Mouse (Mus musculus): ENCODE measurements around the gene Dip2a.

Dip2a gene

DNA sequence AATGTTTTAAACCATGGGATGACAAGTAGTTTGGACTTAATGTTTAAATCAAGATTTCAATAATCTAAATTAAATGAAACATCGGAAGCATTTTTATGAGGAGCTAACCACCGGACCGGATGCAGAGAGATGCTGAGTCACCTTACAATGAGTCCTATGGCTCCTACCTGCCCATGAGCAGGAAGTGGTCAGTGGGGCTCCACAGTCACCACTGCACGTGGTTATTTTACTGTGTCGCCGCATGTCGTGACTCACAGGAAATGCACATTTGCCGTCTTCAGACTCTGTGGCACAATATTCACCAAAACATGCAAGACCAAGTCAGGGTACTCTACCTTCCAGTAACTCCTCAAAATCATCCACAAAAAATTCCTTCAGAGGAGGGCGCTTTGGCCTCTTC is 38.4 kb downstream of the Dip2a start:
- DNase-seq (ENCODE audit: low spot score in 2 of 2) = no peak

DNA sequence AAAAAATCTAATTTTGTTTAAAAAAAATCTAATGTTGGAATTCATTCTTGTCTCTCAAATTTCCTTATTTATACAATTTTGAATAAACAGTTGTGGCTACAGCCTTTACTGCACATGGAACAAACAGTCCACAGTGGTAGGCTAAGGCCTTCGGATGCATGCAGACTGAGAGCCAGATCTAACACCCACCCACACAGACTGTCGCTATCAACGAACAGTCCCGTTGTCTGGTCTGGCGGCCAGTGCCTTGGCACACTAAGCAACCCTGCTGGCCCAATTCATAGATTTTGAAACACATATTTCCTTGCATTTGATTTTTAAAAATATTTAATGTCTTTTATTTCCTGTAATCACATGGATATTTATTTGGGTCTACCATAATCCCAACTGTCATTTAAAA is 45.0 kb downstream of the Dip2a start:
- no peak for DNase-seq (ENCODE audit: low spot score in 2 of 2)

DNA sequence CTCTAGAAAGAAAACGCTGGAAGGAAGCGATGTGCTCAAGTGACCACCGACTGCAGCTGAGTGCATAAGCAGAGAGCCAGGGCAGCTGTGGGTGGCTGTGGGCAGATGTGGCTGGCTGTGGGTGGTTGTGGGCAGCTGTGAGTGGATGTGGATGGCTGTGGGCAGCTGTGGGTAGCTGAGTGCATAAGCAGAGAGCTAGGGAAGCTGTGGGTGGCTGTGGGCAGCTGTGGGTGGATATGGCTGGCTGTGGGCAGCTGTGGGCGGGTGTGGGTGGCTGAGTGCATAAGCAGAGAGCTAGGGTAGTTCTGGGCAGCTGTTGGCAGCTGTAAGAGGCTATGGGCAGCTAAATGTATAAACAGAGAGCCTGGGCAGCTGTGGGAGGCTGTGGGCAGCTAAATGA is 51.9 kb downstream of the Dip2a start:
- DNase-seq (ENCODE audit: low spot score in 2 of 2) = no peak

DNA sequence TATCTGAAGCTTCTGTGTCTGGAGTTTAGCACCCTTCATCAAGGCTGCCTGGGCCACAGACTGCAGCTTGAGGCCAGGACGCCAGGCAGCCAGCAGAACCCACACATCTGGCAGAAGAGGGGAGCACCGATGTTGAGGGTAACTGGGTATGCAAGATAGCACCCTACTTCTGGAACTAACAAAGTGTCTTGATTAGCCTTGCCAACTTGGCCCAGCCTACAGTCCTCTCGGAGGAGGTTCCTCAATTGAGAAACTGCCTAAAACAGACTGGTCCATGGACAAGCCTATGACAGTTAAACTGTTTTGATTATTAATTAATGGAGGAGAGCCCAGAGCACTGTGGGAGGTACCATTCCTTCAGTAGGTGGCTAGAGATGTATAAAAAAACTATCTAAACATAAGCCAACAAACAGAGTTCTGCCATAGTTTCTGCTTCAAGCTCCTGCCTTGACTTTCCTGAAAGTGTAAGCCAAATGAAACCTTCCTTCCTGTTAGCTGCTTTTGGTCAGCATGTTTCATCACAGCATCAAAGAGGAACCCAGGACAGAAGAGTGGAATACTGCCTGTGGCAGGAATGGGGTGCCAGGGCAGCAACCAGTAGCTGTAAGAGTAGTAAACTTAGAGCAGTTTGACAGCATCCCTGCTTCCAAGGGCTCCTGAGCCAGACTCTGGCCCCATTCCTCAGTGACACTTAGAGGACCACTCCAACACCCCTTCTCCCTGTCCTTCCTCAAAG is 55.0 kb downstream of the Dip2a start:
- no peak for DNase-seq (ENCODE audit: low spot score in 2 of 2)

DNA sequence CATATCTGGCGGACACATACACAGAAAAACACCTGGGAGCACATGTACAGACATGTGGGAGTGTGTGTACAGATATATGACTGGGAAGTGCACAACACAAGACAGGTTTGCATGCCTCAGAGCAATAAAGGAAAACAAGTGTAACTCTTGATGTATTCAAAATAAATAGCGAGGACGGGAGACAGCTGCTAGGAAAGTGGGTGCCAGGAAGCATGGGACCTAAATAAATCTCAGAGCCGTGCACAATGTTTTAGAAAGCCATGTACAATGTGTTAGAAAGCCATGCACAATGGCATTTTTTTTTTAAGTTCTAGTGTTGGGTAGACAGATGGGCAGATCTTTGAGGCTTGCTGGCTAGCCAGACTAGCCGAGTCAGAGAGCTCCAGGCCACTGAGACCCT is 56.0 kb downstream of the Dip2a start:
- no peak for DNase-seq (ENCODE audit: low spot score in 2 of 2)

DNA sequence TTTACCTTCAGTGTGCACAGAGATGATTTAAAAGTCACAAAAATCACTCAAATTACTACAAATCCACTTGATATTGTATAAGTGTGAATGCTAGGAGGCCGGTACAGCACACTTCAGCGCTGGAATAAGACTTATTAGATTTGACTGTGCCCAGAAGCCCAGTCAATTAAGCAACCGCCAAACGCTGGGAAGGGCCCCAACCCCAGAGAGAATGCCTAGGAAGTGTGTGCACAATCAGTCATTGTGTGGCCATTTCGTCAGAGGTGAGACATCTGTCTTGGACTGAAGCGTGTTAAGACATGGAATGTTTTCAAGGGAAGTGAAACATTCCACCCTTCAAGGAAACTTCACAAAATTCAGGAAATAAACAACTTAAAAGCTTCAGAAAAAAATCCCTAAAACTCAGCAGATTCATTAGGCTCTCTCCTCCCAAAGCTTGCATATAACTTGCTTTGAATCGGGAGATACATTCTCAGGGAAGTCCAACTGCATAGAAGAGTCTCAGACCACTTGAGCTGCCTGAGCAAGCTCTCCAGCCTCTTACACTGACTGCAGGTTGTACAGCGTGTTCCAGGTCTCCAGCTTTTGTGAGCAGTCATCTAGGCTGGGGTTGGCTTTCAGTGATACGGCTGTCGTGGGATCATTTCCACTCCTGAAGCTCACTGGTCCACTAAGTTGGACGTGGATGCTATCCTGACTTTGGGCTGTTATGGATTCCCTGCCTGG is 56.7 kb downstream of the Dip2a start:
- DNase-seq (ENCODE audit: low spot score in 2 of 2) = no peak

DNA sequence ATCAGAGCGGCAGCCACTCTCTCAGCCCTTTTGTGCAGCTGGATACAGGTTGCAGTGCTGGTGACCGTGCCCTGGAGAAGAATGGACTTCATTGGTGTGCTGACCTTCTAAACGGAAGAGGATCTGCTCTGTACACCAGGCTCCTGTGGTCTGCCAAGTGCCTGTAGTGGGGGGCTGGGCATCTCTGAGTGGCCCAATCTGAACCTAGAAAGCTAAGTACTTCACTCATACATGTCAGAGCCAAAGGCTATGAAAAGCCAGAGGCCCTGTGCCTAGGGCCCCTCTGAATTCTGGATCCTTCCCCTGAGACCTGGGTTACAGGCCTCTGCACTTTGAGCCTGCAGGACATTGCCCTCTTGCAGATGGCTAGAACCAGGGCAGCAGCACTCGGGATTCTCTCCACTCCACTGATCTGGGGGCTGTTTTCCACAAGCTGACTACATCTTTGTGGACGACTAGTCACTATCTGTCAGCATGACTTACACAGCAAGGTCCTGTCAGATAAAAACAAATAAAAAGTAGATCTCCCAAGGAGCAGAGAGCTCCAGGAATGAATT is 66.5 kb downstream of the Dip2a start:
- DNase-seq (ENCODE audit: low spot score in 2 of 2) = no peak

DNA sequence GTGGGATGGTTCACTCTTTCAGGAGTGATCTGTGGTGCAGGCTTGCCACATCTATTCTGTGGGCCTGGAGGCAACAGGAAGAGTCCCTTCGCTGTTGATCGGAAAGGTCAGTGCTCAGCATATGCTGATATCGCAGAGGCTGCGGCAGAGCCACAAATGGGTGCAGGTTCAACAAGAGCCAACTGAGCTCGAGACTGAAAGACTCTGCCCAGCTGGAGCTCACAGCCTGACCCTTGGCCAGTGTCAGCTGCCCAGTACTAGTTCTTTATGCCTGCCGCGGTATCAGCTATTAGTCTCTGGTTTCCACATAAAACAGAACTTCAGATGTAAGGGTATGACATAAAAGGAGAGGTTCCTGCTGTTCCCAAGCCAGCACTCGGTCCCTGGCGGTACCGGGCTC is 69.8 kb downstream of the Dip2a start:
- no peak for DNase-seq (ENCODE audit: low spot score in 2 of 2)

DNA sequence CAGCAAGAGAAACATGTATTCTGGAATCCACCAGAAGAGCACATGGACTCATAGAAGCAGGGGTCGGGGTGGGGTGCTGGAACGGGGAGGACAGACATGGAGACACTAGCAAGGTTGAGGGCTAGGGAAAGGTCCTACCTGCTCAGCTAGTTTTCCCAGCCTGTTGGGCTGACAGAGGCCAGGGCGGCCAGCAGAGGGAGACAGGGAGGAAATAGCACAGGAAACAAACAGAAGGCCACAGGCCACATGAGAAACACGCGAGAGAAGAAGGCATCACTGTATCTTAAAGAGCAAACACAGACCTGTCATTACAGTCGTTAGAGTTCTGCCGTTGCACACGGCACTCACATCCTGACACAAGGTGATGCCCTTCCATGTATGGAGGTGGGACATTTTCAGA is 73.9 kb downstream of the Dip2a start:
- DNase-seq (ENCODE audit: low spot score in 2 of 2) = peak in 1 of 2 experiments; percentile 61

DNA sequence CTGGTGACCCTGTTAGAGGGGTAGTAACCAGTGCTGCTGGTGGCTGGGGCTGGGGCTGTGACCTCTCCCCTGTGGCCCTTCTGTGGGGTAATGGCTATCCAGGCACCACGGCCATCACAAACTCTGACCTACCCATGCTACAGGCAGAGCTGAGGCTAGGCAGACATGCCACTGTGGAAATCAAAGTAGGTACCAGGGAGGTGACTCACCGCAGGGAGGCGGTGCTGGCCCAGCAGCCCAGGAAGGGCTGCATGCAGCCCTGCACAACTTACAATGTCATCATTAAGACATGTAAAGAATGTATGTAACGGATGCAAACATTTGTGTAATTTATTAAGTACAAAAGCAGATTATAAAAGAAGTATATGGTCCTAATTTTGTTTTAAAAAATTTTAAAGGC is 82.7 kb downstream of the Dip2a start:
- no peak for DNase-seq (ENCODE audit: low spot score in 2 of 2)

DNA sequence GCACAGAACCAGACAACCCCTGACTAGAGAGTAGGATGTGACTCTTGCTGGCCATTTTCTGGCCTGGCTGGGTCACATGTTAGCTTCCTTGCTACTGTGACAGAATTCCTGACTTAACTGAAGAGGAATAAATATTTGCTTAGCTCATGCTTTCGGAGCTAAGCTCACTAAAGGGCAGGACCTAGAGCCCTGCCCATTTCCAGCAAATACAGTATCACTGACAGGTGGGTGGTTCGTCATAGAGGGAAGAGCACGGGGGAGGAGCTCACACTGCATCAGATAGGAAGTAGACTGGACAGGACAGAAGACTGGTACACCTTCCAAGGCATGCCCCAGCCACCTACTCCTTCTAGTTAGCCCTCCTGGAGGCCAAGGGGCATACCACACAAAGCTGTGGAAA is 83.6 kb downstream of the Dip2a start:
- no peak for DNase-seq (ENCODE audit: low spot score in 2 of 2)

DNA sequence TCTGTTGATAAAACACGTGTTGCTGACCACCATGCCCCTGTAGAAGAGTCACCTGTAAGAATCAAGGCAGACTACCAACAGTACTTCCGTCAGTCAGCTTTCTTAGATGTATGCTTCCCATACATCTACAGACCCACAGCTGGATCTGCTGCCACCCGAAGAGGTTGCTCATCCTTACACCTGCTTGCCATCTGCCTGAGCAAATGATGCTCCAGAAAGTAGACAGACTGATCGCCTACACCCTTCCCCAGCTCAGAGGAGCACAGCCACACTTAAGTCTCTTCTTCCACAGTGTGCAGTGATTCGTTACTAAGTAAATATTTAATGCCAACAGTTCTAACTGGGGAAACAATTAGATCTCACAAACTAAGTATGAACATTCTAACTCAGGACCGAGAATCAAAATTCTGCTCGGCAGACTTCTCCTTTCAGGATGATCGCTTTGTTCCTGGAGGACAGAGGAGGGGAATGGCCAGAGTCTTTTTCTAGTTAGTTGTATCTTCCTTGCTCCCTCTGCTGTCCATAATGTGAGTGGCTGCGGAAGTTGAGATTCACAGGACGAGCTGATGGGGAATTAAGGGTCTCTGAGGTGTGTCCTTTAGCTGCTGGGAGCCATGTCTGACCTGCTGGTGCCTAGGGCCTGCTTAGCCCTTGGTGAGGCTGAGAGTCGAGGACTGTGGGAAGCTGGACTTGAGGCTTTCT is 84.6 kb downstream of the Dip2a start:
- no peak for DNase-seq (ENCODE audit: low spot score in 2 of 2)

DNA sequence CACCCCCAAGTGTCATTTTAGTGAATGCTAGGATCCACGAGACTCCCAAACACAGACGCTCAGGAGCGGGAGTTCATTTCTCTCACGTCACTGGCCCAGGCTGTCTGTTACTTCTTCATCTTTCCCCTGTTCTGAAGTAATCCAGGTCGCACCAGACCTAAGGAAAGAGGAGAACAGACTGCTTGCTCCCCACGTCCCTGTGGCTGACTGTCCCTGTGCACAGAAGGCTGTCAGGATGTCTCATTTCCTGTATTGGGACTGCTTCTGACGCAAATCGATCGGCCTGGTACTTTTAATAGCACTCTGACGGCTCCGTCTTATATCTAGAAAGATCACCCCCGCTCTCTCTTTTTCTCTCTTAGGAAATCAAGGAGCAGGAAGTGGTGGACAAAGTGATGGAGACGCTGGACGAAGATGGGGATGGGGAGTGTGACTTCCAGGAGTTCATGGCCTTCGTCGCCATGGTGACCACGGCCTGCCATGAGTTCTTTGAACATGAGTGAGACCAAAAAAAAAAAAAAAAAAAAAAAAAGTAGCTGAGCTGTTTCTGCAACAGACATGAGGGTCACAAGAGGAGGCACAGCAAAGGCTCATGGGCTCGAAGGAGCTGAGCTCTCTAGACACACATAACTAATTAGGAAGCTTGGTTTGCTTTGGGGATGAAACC is 85.4 kb downstream of the Dip2a start:
- DNase-seq (ENCODE audit: low spot score in 2 of 2) = no peak

DNA sequence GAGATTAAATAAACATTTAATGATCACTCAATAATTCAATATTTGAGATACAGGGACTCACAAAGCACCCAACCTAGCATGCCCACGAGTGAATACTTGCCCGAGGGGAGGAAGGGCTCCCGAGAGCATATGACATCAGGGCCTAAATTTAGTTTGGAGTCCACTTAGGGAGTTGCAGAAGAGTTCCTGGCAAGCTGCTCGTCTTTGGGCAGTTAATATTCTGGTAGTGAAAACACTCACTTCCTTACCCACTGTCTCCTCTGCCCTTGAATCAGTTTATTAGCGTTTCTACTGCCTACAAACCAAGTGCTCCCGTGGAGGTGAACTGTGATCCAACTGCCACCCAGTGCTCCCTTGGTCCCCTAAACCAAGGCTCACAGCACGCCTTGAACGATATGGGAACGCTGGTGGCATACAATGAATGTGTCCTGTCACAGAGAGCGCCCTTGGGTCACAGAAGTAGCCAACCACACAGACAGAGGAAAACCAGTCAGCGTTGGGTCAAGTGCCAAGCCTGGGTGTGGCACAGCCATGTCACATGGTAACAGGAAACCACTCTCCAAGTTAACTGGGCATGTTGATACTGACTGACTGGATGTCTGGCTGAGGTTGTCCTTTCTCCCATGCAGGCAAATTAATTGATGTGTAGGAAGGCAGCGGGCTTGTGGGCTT is 87.2 kb downstream of the Dip2a start:
- DNase-seq (ENCODE audit: low spot score in 2 of 2) = no peak

DNA sequence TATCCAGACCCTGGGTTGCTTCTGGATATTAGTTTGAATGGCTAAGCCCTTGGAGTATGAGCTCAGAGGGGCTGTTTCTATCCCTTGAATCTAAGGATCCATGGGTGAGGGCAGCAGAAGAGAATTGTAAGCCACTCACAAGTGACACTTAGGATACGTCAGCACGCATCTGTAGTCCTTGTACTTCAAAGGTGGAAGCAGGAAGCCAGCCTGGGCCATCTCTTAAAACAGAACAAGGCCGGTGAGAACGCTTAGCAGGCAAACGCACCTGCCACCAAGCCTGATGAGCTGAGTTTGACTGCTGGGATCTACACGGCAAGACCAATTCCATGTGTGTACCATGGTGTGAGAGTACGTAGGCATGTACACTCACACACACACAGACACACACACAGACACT is 87.9 kb downstream of the Dip2a start:
- DNase-seq (ENCODE audit: low spot score in 2 of 2) = no peak

DNA sequence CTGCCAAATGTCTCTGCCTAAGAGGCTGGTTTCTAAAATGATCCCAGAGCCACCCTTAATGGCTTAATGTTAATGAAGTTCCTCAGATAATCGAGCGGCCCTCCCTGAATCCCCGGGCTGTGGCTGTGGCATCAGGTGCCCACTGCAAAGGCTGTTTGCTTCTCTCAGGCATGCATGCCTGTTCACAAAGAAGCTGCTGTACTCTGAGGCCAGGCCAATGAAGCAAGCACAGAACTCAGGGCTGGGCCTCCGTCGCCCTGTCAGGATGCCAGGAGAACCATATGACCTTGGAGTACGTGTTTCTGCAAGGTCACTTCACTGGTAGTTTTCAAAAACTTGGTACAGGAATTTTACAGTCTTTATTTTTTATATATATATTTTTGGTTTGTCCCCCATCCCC is 89.5 kb downstream of the Dip2a start:
- DNase-seq (ENCODE audit: low spot score in 2 of 2) = no peak

DNA sequence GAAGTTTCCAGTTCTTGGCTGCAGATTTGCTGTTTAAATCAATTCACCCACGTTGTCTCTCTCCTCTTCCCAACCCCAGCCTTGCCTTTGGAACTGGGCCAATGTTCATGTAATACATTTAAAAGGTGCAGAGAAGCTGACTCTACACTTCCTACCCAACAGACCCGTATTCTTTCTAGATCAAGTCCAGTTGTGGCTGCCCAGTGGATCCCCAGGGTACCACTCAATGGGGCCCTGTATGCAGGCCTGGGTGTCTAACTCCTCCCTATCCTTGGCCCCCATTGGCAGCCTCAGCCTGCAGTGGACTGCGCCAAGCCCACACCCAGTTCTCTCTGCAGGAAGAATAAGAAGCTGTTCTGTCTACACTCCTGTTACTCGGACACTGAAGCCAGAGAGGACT is 91.6 kb downstream of the Dip2a start, which contains the start of gene S100b:
Gene S100b (plus strand): TSS at position 318 of the 400 bp plus-strand sequence.
- DNase-seq (ENCODE audit: low spot score in 2 of 2) = no peak

DNA sequence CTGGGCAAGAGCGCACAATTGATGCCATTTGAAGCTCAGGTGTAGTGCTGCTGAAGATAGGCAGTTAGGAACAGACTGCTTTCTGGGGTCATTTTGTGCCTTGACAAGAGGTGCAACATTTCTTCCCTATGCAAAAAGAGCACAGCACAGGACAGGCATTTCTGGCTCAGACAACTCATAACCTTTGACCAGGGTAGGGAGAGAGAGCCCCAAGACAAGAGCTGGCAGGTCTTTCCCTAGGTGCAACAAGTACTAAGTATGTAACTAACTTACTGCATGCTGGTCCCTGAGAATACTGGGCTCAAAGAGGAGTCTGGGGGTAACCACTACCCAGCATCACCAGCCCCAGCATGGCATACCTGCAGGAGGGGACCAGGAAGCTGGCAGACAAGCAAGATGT is 92.0 kb downstream of the Dip2a start:
- no peak for DNase-seq (ENCODE audit: low spot score in 2 of 2)

DNA sequence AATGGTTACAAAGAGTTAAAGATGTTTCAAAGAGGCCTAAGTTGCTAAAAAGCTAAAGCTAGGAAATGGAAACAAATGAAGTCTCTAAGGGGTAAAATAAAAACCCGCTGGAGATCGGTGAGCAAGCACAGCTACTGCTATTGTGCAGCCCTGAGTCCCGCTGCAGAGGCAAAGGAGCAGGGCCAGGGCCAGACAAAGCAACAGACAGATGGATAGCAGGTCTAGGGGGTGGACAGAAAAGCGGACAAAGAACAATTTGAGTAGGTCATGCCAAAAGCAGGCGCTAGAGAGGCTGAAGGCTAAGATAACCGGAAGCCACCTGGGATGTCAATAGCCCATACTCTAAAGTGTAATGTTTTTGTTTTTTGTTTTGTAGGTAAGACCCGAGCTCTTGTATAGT is 94.2 kb downstream of the Dip2a start:
- no peak for DNase-seq (ENCODE audit: low spot score in 2 of 2)

DNA sequence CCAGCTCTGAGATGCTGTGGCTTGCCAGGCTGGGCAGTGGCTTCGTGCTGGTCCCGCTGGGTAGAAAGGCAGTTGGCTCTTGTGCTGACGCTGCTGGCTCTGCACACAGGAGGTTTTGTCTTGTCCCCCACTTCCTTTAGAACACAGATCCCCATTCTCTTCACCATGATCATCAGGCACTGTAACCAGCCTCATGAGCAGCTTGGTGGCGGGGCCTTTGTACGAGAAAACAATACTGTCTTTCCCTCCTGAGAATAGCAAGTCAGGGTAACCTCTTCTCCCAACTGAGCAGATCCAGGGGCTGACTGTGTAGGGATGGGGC is 96.5 kb downstream of the Dip2a start:
- no peak for DNase-seq (ENCODE audit: low spot score in 2 of 2)

DNA sequence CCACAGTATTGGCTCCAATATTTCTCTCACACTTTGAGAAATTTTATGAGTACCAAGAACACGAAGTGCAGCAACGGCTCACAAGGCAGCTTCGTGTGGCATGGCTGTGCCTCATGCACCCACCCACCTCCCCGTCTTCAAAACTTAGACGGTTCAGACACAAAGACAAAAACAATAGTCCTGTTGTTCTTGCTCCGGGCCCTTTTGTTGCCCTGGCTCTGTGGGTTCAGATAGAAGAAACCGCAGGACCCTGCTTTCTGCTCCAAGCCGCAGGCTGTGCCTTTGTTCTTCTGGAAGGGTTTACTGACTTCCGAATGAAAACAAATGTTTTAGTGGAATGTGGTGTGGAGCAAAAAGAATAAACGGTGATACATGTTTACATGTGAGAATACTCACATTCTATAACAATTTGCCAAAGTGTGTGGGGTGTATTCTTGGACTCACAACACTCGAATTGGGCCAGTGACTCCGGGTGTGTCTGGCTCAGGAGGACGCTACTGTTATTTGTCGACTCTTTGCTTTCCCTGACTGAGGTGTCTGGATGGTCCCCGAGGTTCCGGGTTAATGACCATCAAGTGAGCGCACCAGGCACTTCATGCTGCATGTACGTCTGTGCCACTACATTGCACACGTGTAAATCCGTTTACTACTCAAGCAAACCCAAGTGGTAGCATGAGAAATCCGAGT is 97.0 kb downstream of the Dip2a start:
- DNase-seq (ENCODE audit: low spot score in 2 of 2) = no peak

Measured in spleen, postnatal 10 days (tissue).